In the genomic region with DNA sequence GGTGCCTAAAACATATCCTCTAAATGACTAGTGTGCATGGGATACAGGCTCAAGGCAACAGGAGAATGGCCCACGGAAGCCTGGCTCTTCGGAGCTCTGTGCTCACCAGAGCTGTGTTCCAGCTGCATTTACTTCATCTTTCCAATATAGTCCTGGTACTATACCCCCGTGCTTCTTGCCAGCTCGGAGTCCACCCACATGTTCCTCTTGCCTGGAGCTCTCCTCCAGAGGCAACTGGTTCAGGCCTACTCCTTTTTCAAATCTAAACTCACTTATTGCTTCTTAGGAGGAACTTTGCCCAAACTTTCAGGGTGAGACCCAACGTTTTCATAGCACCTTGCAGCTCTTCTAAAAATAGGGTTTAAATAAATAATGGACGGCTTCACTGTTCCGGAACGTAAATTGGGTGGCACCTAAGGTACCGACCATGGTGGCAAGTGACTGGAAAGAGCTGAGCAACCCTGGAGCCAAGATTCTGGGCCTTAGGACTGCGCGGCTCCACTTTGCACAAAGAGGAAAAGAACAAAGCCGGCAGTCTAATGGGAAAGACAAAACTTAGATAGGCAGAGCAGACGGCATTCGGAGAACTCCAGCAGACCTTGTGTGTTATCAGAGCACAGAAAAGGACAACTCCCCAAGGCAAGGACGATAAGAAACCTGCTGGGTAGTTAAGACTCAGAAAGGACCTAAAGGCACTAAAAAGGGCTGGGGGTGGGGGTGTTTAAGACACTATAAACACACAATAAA, we compare ENCODE assay signal across 12 mouse cellular contexts.
DNase-seq lines count a peak whose midpoint lies in the region; ATAC-seq and TF ChIP-seq lines count a peak whose summit lies in the region.
"Had no signal": no experiment of that assay in that cellular context is flagged by ENCODE, and none has a peak within 500 bp of the region (broad histone marks: within the 10 kb centered on the region; RNA-seq: fewer than 3 reads in every experiment).

No protein-coding gene starts in this region.

- H3K4me1 ChIP-seq in heart, embryonic 14.5 days (ENCODE audit: control insufficient read depth in 2 of 2, insufficient read depth in 2 of 2, low read length in 2 of 2) = peaks cover 11 to 19% of the 10 kb centered on the region in 2 experiments
- peaks cover 13% of the 10 kb centered on the region for H3K4me1 ChIP-seq in limb, embryonic 10.5 days
- no peaks in the 10 kb centered on the region for H3K4me1 ChIP-seq in stomach, postnatal 0 days (replicated peaks; ENCODE audit: control insufficient read depth, insufficient read depth)

- H3K4me2 ChIP-seq in heart, embryonic 14.5 days (ENCODE audit: low read length) = 0 out of 2 replicates have a peak overlapping the region, but pooled peaks have one; percentile 17
- H3K4me2 ChIP-seq in stomach, postnatal 0 days (replicated peaks; ENCODE audit: low read depth) = no peak overlapping the region
- H3K4me2 ChIP-seq: embryonic facial prominence, embryonic 15.5 days; midbrain, embryonic 11.5 days had no signal

- WGBS in heart, embryonic 14.5 days = 32% methylated on average over 15 of the region's 15 CpGs
- WGBS in limb, embryonic 10.5 days = 84% methylated on average over 15 of the region's 15 CpGs
- WGBS in stomach, postnatal 0 days = 63% methylated on average over 15 of the region's 15 CpGs

- no peak for ATAC-seq in heart, embryonic 14.5 days (ENCODE audit: insufficient number of reproducible peaks, insufficient read depth, low FRiP score, low read depth)
- ATAC-seq in stomach, postnatal 0 days (ENCODE audit: low FRiP score, low TSS enrichment) = no peak

- H3K9ac ChIP-seq in heart, embryonic 14.5 days (ENCODE audit: low read length) = 0 out of 2 replicates have a peak overlapping the region, but pooled peaks have one; percentile 40
- H3K9ac ChIP-seq in stomach, postnatal 0 days (ENCODE audit: low read length) = no peak overlapping the region
- H3K9ac ChIP-seq: embryonic facial prominence, embryonic 15.5 days; limb, embryonic 13.5 days had no signal

- H3K4me3 ChIP-seq in heart, embryonic 14.5 days (ENCODE audit: control insufficient read depth in 1 of 2, insufficient read depth in 1 of 2, low read depth in 1 of 2, low read length in 2 of 2) = no peak overlapping the region
- H3K4me3 ChIP-seq in limb, embryonic 10.5 days = no peak overlapping the region
- no peak overlapping the region for H3K4me3 ChIP-seq in stomach, postnatal 0 days (ENCODE audit: low read depth, low read length)
- H3K4me3 ChIP-seq: embryonic facial prominence, embryonic 15.5 days; limb, embryonic 13.5 days had no signal

- no peak for DNase-seq in heart, adult 9 months (ENCODE audit: low spot score in 2 of 2)
- DNase-seq in ovary, postnatal 36 days (ENCODE audit: low spot score) = peak; percentile 56
- DNase-seq in ovary, postnatal 14 days (ENCODE audit: low spot score) = no peak
- DNase-seq in limb, embryonic 10.5 days (ENCODE audit: low spot score) = no peak
- peak; percentile 24 for DNase-seq in stomach, postnatal 0 days (ENCODE audit: low spot score)
- no peak for DNase-seq in left cerebral cortex, postnatal 14 days (ENCODE audit: low spot score in 2 of 2)
- no peak for DNase-seq in cerebellum, adult 11 months

- H3K36me3 ChIP-seq in heart, embryonic 14.5 days (ENCODE audit: control insufficient read depth, insufficient read depth, low read length) = no peaks in the 10 kb centered on the region
- H3K36me3 ChIP-seq in limb, embryonic 10.5 days = no peaks in the 10 kb centered on the region
- H3K36me3 ChIP-seq in stomach, postnatal 0 days (ENCODE audit: control insufficient read depth, insufficient read depth, low read length) = no peaks in the 10 kb centered on the region
- H3K36me3 ChIP-seq: embryonic facial prominence, embryonic 15.5 days; limb, embryonic 13.5 days had no signal

- intact Hi-C loops in left cerebral cortex, postnatal 14 days (cut with DNase I) = loop anchor here (2.0 to 10.0 kb wide), 2 partner anchors 175 to 265 kb away; partner anchors contain the start of gene Ivns1abp

- H3K9me3 ChIP-seq in heart, embryonic 14.5 days (ENCODE audit: control insufficient read depth, low read length) = no peaks in the 10 kb centered on the region
- no peaks in the 10 kb centered on the region for H3K9me3 ChIP-seq in limb, embryonic 10.5 days (replicated peaks)
- H3K9me3 ChIP-seq in stomach, postnatal 0 days (ENCODE audit: control insufficient read depth, low read length) = no peaks in the 10 kb centered on the region
- H3K9me3 ChIP-seq: embryonic facial prominence, embryonic 15.5 days; limb, embryonic 13.5 days had no signal

- no peak for TF ChIP-seq CTCF in stomach, postnatal 0 days (IDR thresholded peaks at IDR 0.05; ENCODE audit: low read depth)

- H3K27me3 ChIP-seq in heart, embryonic 14.5 days (ENCODE audit: control insufficient read depth, insufficient read depth, low read length) = no peaks in the 10 kb centered on the region
- no peaks in the 10 kb centered on the region for H3K27me3 ChIP-seq in limb, embryonic 10.5 days (ENCODE audit: low read depth, poor library complexity, severe bottlenecking)
- no peaks in the 10 kb centered on the region for H3K27me3 ChIP-seq in stomach, postnatal 0 days (ENCODE audit: control insufficient read depth, insufficient read depth, low read length)
- H3K27me3 ChIP-seq: CH12.LX; embryonic facial prominence, embryonic 15.5 days; limb, embryonic 13.5 days had no signal

- TF ChIP-seq EP300 in stomach, postnatal 0 days (optimal IDR thresholded peaks at IDR 0.05) = no peak

- H3K27ac ChIP-seq in heart, embryonic 14.5 days (replicated peaks in 1 of 2; ENCODE audit: control insufficient read depth in 1 of 2, insufficient read depth in 1 of 2, low read depth in 2 of 2, low read length in 2 of 2) = peak overlapping the region in 1 of 2 experiments; percentile 45; a peak in 2 of 4 replicates
- H3K27ac ChIP-seq in limb, embryonic 10.5 days = peak overlapping the region; percentile 44; the same call in 1 of the 2 replicates
- no peak overlapping the region for H3K27ac ChIP-seq in stomach, postnatal 0 days (replicated peaks)
- H3K27ac ChIP-seq: embryonic facial prominence, embryonic 15.5 days; limb, embryonic 13.5 days had no signal

Comparison
In these comparisons a context has a peak if more than half of its experiments do, and no peak if none do; other contexts are left out.
1. DNase-seq: peak in ovary, postnatal 36 days (single experiment) and stomach, postnatal 0 days (single experiment); none in heart, adult 9 months (0 of 2), ovary, postnatal 14 days (single experiment), limb, embryonic 10.5 days (single experiment), left cerebral cortex, postnatal 14 days (0 of 2) and cerebellum, adult 11 months (single experiment).